Mouse (Mus musculus) layer of hippocampus, postnatal 10 days (tissue): ENCODE measurements around the gene Fpgs. TPM values are rescaled to one million over a fixed set of nuclear protein-coding genes. Genes with fewer than 3 reads are reported as not detected.

Experiments
- DNase-seq, 2 experiments: peaks; one replicate each; pipeline ENCODE4 v3.0.0; 2021; ENCODE audit warnings: low spot score in 2 of 2
- microRNA-seq, 2 experiments: library from miRNA; unstranded; fragments of <30 nt; microRNA quantifications; one replicate each; pipeline ENCODE4 v1.2.0; 2021
- total RNA-seq, 2 experiments: library from RNA; stranded (reverse); gene quantifications; 2 replicates each; pipeline ENCODE4 v1.2.3; 2021

The Fpgs gene
- total RNA-seq, 2 experiments from 2014 or later, result 17.1 to 17.2 TPM

GRCm38 (mm10) chr2:32640550-32641051 is 63.3 kb downstream of the Fpgs start:
- DNase-seq, result no peak

- DNase-seq, result no peak
These were observed 64.3 kb downstream of the Fpgs start for GRCm38 (mm10) chr2:32639632-32640031.

GRCm38 (mm10) chr2:32637778-32638281 is 66.1 kb downstream of the Fpgs start:
- DNase-seq, result peak in 1 of 2 experiments; percentile 32

DNA sequence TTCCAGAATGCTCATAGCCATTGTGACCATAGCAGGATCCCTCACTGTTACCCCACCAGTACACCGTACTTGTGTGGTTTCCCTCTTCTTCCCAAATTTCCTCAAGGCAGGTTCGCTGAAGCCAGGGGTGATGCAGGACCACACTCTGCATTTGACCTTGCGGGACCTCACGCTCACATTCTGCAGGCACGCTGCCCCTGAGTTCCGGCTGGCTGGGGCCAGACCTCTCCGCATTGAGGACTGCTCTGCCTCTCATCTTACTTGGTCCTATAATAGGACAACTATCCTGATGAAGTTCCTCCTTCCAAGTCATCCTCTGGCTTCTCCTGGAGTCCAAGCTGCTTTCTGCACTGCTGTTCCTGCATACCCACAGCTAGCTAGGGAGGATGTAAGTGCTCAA is 67.3 kb downstream of the Fpgs start:
- DNase-seq, result no peak

DNA sequence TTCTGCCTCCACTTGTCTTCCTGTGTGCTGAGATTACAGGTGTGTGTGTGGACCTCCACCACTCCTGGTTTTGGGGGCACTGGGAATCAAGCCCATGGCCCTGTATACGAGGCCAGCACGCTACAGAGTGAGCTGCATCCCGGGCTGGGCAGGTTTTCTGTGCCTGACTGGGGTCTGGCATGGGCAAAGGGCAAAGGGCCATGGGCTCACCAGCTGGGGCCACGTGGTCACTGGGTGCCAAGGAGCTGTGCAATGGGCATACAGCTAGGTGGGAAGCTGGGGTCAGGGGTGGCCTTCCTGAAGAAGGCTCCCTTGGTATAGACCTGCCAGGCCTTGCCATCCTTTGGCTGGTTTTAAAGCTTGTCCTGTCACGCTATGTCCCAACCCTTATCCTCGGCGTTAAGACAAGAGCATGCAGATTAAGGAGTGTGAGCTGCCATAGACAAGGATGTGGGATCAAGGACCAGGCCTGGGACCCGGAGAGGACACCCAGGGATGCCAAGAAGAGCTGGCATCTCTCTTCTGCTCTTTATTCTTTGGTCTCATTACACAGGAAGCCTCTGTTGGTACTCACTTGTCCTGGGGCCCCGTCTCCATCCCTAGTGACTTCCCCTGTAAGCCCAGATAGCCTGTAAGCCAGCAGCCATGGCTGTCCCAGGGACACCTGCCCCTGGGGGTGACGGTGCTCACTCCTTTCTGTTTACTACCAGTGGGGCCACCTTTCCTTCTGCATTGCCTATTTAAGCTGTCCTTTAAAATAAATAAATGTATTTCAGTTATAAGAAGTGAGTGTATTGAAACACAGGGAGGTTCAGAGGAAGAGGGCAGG is 69.5 kb downstream of the Fpgs start:
- no peak for DNase-seq

DNA sequence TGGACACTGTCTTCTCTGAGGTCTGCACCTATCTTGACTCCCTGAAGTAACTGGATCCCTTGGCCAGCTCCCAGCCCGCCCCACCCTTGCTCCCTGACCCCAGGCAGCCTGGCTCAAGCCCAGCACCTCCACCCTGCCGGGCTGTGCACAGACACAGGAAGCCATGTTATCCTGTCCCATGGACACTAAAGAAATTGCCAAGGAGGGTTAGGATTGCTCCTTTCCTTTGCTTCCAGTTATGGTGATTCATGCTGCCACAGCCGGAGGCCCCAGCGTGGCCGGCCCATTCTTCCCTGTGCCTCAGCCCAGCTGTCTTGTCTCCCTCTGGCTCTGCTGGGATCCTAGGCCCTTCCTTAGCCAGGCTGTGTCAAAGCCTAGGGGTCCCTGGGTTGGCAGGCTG is 70.3 kb downstream of the Fpgs start:
- no peak for DNase-seq

Small RNA genes lying within 50 kb of the gene (microRNA-seq; reads per million reads assigned to microRNA genes)
- gene Gm47291 (0 reads per million in 2 experiments), gene Mir1954 (0 reads per million in 2 experiments), gene Mir2861 (0 to 0.20 reads per million in 2 experiments), gene Mir3960 (0 to 0.39 reads per million in 2 experiments), gene Mir8093 (0.89 to 0.98 reads per million in 2 experiments)

Other genes with a start within 250 kb of the Fpgs start
- gene Fam102a, start 168.8 kb downstream of the Fpgs start, total RNA-seq, result 10 to 100 TPM; 34.8 to 38.0 TPM
- gene Dpm2, start 133.3 kb downstream of the Fpgs start, total RNA-seq, result 10 to 100 TPM; 69.6 to 88.4 TPM
- 1 to 10 TPM; 6.4 to 7.1 TPM for gene Pip5kl1, start 129.3 kb downstream of the Fpgs start, total RNA-seq
- gene 9430097D07Rik, start 128.5 kb downstream of the Fpgs start, total RNA-seq, result under 1 TPM; 0.45 to 0.64 TPM
- gene St6galnac4, start 117.0 kb downstream of the Fpgs start, total RNA-seq, result 10 to 100 TPM; 41.9 to 47.1 TPM
- 100 to 1,000 TPM in 1 of 2 experiments, 10 to 100 TPM in 1; 99.1 to 104 TPM for gene St6galnac6, start 104.4 kb downstream of the Fpgs start, total RNA-seq
- gene Ak1, start 82.4 kb downstream of the Fpgs start, total RNA-seq, result 100 to 1,000 TPM; 109 TPM
- 10 to 100 TPM; 25.9 to 28.2 TPM for gene Eng, start 57.5 kb downstream of the Fpgs start, total RNA-seq
- 10 to 100 TPM; 86.8 to 92.1 TPM for gene Cdk9, start 8.9 kb upstream of the Fpgs start, total RNA-seq
- gene Sh2d3c, start 16.9 kb upstream of the Fpgs start, total RNA-seq, result 10 to 100 TPM; 34.7 to 40.3 TPM
- 1 to 10 TPM; 2.1 to 3.2 TPM for gene 6330409D20Rik, start 36.9 kb upstream of the Fpgs start, total RNA-seq
- gene Tor2a, start 53.1 kb upstream of the Fpgs start, total RNA-seq, result 10 to 100 TPM; 28.9 to 32.9 TPM
- under 1 TPM; 0.71 to 0.94 TPM for gene Ttc16, start 71.5 kb upstream of the Fpgs start, total RNA-seq
- 10 to 100 TPM in 1 of 2 experiments, 1 to 10 TPM in 1; 5.4 to 11.5 TPM for gene Ptrh1, start 71.6 kb upstream of the Fpgs start, total RNA-seq
- under 1 TPM; 0.75 to 0.76 TPM for gene Cfap157, start 80.3 kb upstream of the Fpgs start, total RNA-seq
- gene Stxbp1, start 143.1 kb upstream of the Fpgs start, total RNA-seq, result 100 to 1,000 TPM; 525 to 547 TPM
- 10 to 100 TPM; 22.6 to 26.3 TPM for gene Fam129b, start 172.0 kb upstream of the Fpgs start, total RNA-seq